Mouse (Mus musculus): ENCODE measurements at regions not wholly inside any gene's neighbourhood (a gene's known extent, or its start where the extent isn't known, plus 50 kb on each side); places are given as distances from the start of the nearest gene placed in this dataset.

DNA sequence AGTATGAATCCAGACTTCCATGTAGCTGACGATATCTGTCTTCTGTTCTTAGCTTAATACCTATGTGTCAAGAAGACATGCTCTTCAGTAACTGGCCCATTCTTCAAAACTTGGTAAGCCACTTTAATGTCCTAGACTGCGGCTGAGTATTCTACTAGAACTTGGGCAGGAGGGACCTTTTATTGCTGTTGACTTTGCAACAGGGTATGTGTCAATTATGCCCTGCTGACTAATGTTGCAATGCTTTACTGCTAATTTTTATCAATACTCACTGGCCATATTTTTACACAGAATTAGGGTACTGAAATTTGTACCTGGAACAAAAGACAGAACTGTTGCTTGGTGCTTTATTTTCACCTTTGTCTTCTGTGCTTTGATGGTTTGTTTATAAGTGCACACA is 746.9 kb downstream of the Ppargc1a start:
- no peak for DNase-seq
- no peak overlapping the region for H3K4me3 ChIP-seq (ENCODE audit: insufficient read depth, low read depth, low read length)
- no peak overlapping the region for H3K27ac ChIP-seq (ENCODE audit: insufficient read depth, low read depth, low read length)
- no peaks in the 10 kb centered on the region for H3K4me1 ChIP-seq (ENCODE audit: control insufficient read depth, insufficient read depth, low read length)
- 91% methylated on average over 2 of the region's 2 CpGs for WGBS
- H3K36me3 ChIP-seq (ENCODE audit: control insufficient read depth, insufficient read depth, low read length) = no peaks in the 10 kb centered on the region
- TF ChIP-seq POLR2A (IDR thresholded peaks at IDR 0.05; ENCODE audit: low read depth, low read length) (no peak), CTCF (conservative IDR thresholded peaks at IDR 0.05; ENCODE audit: insufficient read depth, insufficient read length, low read depth, low read length) (no peak)
- no peaks in the 10 kb centered on the region for H3K27me3 ChIP-seq (replicated peaks; ENCODE audit: control insufficient read depth, insufficient read depth, low read length)

GRCm38 (mm10) chr5:50819959-50820358 is 747.6 kb downstream of the Ppargc1a start:
- H3K36me3 ChIP-seq (ENCODE audit: control insufficient read depth, insufficient read depth, low read length) = no peaks in the 10 kb centered on the region
- no peak for DNase-seq
- H3K27me3 ChIP-seq (replicated peaks; ENCODE audit: control insufficient read depth, insufficient read depth, low read length) = no peaks in the 10 kb centered on the region
- no peak overlapping the region for H3K4me3 ChIP-seq (ENCODE audit: insufficient read depth, low read depth, low read length)
- TF ChIP-seq CTCF (conservative IDR thresholded peaks at IDR 0.05; ENCODE audit: insufficient read depth, insufficient read length, low read depth, low read length) (no peak), POLR2A (IDR thresholded peaks at IDR 0.05; ENCODE audit: low read depth, low read length) (no peak)
- no peak overlapping the region for H3K27ac ChIP-seq (ENCODE audit: insufficient read depth, low read depth, low read length)
- H3K4me1 ChIP-seq (ENCODE audit: control insufficient read depth, insufficient read depth, low read length) = no peaks in the 10 kb centered on the region

GRCm38 (mm10) chr5:50795310-50795709 is 736.5 kb upstream of the Adgra3 start:
- TF ChIP-seq CTCF (conservative IDR thresholded peaks at IDR 0.05; ENCODE audit: insufficient read depth, insufficient read length, low read depth, low read length) (no peak), POLR2A (IDR thresholded peaks at IDR 0.05; ENCODE audit: low read depth, low read length) (no peak)
- Histone ChIP-seq H3K27ac (ENCODE audit: insufficient read depth, low read depth, low read length) (no peak overlapping the region), H3K36me3 (ENCODE audit: control insufficient read depth, insufficient read depth, low read length) (no peaks in the 10 kb centered on the region), H3K4me1 (ENCODE audit: control insufficient read depth, insufficient read depth, low read length) (no peaks in the 10 kb centered on the region), H3K4me3 (ENCODE audit: insufficient read depth, low read depth, low read length) (no peak overlapping the region), H3K27me3 (replicated peaks; ENCODE audit: control insufficient read depth, insufficient read depth, low read length) (no peaks in the 10 kb centered on the region)
- 64% methylated on average over 4 of the region's 4 CpGs for WGBS
- DNase-seq = no peak

GRCm38 (mm10) chr5:50794453-50795169 is 735.8 kb upstream of the Adgra3 start:
- 78% methylated on average over 2 of the region's 2 CpGs for WGBS
- Histone ChIP-seq H3K4me3 (ENCODE audit: insufficient read depth, low read depth, low read length) (no peak overlapping the region), H3K27ac (ENCODE audit: insufficient read depth, low read depth, low read length) (no peak overlapping the region), H3K4me1 (ENCODE audit: control insufficient read depth, insufficient read depth, low read length) (no peaks in the 10 kb centered on the region), H3K36me3 (ENCODE audit: control insufficient read depth, insufficient read depth, low read length) (no peaks in the 10 kb centered on the region), H3K27me3 (replicated peaks; ENCODE audit: control insufficient read depth, insufficient read depth, low read length) (no peaks in the 10 kb centered on the region)
- DNase-seq = no peak
- TF ChIP-seq POLR2A (IDR thresholded peaks at IDR 0.05; ENCODE audit: low read depth, low read length) = no peak
- TF ChIP-seq CTCF (conservative IDR thresholded peaks at IDR 0.05; ENCODE audit: insufficient read depth, insufficient read length, low read depth, low read length) = no peak

GRCm38 (mm10) chr5:50793558-50793957 is 734.8 kb upstream of the Adgra3 start:
- Histone ChIP-seq H3K27me3 (replicated peaks; ENCODE audit: control insufficient read depth, insufficient read depth, low read length) (no peaks in the 10 kb centered on the region), H3K4me1 (ENCODE audit: control insufficient read depth, insufficient read depth, low read length) (no peaks in the 10 kb centered on the region), H3K36me3 (ENCODE audit: control insufficient read depth, insufficient read depth, low read length) (no peaks in the 10 kb centered on the region), H3K27ac (ENCODE audit: insufficient read depth, low read depth, low read length) (no peak overlapping the region), H3K4me3 (ENCODE audit: insufficient read depth, low read depth, low read length) (no peak overlapping the region)
- no peak for DNase-seq
- 54% methylated on average over 1 of the region's 1 CpGs for WGBS
- no peak for TF ChIP-seq CTCF (conservative IDR thresholded peaks at IDR 0.05; ENCODE audit: insufficient read depth, insufficient read length, low read depth, low read length)
- TF ChIP-seq POLR2A (IDR thresholded peaks at IDR 0.05; ENCODE audit: low read depth, low read length) = no peak

GRCm38 (mm10) chr5:50785273-50785672 is 726.5 kb upstream of the Adgra3 start:
- TF ChIP-seq CTCF (conservative IDR thresholded peaks at IDR 0.05; ENCODE audit: insufficient read depth, insufficient read length, low read depth, low read length) = no peak
- no peak for TF ChIP-seq POLR2A (IDR thresholded peaks at IDR 0.05; ENCODE audit: low read depth, low read length)
- H3K4me3 ChIP-seq (ENCODE audit: insufficient read depth, low read depth, low read length) = no peak overlapping the region
- DNase-seq = no peak
- H3K36me3 ChIP-seq (ENCODE audit: control insufficient read depth, insufficient read depth, low read length) = no peaks in the 10 kb centered on the region
- no peak overlapping the region for H3K27ac ChIP-seq (ENCODE audit: insufficient read depth, low read depth, low read length)
- no peaks in the 10 kb centered on the region for H3K4me1 ChIP-seq (ENCODE audit: control insufficient read depth, insufficient read depth, low read length)
- no peaks in the 10 kb centered on the region for H3K27me3 ChIP-seq (replicated peaks; ENCODE audit: control insufficient read depth, insufficient read depth, low read length)

DNA sequence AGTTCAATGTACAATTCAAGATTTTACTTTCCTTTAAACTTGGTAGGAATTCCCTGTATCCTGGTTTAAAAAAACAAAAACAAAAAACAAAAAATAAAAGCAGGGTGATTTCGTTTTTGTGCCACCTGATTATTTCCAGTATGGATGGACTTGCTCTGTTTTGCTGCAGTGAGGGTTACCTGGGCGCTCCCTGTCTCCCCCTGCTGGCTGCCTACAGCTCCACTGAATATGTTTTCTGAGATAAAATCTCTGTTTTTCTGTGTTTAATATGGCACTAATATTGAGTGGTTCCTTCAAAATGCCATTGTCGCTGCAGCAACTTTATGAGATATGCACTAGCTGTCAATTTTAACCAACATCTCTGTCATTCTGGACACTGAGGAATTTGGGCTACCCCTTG is 720.3 kb upstream of the Adgra3 start:
- 63% methylated on average over 3 of the region's 3 CpGs for WGBS
- Histone ChIP-seq H3K27me3 (replicated peaks; ENCODE audit: control insufficient read depth, insufficient read depth, low read length) (no peaks in the 10 kb centered on the region), H3K4me1 (ENCODE audit: control insufficient read depth, insufficient read depth, low read length) (no peaks in the 10 kb centered on the region), H3K4me3 (ENCODE audit: insufficient read depth, low read depth, low read length) (no peak overlapping the region), H3K36me3 (ENCODE audit: control insufficient read depth, insufficient read depth, low read length) (no peaks in the 10 kb centered on the region), H3K27ac (ENCODE audit: insufficient read depth, low read depth, low read length) (no peak overlapping the region)
- DNase-seq = no peak
- TF ChIP-seq CTCF (conservative IDR thresholded peaks at IDR 0.05; ENCODE audit: insufficient read depth, insufficient read length, low read depth, low read length) (peak; percentile 29; the same call in 1 of the 2 replicates), POLR2A (IDR thresholded peaks at IDR 0.05; ENCODE audit: low read depth, low read length) (no peak)

All from kidney, adult 2 months (tissue).